Mouse (Mus musculus) liver, postnatal 0 days (tissue): Measurements from ENCODE around the gene Znrf3.

Source experiments
- CTCF ChIP-seq: sonication (generic); IDR thresholded peaks from 2 replicates; pipeline ENCODE4 v1.5.1; 2016; ENCODE audit warnings: antibody characterized with exemption, low read depth
- EP300 ChIP-seq: IDR thresholded peaks from 2 replicates; pipeline ENCODE4 v1.6.1; 2016; ENCODE audit warnings: antibody characterized with exemption, low read depth, mild to moderate bottlenecking

- TF ChIP-seq CTCF (no peak), EP300 (no peak)
These were observed 95.2 kb downstream of the Znrf3 start for GRCm38 (mm10) chr11:5349483-5349882.
